Mouse (Mus musculus): ENCODE measurements around the gene Map2.

Map2 gene

GRCm38 (mm10) chr1:66206904-66207303 lies 31.8 kb downstream of the Map2 start:
- DNase-seq = no peak

- DNase-seq = peak; percentile 13
Observed at GRCm38 (mm10) chr1:66211074-66211791, 36.2 kb downstream of the Map2 start.

GRCm38 (mm10) chr1:66221497-66221896 lies 46.4 kb downstream of the Map2 start:
- peak; percentile 37 for DNase-seq

GRCm38 (mm10) chr1:66223331-66223730 lies 48.3 kb downstream of the Map2 start:
- no peak for DNase-seq

GRCm38 (mm10) chr1:66226372-66227368 lies 51.6 kb downstream of the Map2 start:
- peak; percentile 8 for DNase-seq

- DNase-seq = no peak
Observed at GRCm38 (mm10) chr1:66228205-66228604, 53.1 kb downstream of the Map2 start.

- DNase-seq = no peak
Observed at GRCm38 (mm10) chr1:66230345-66230744, 55.3 kb downstream of the Map2 start.

- DNase-seq = no peak
Observed at GRCm38 (mm10) chr1:66231963-66232362, 56.9 kb downstream of the Map2 start.

GRCm38 (mm10) chr1:66244910-66245309 lies 69.8 kb downstream of the Map2 start:
- DNase-seq = no peak

- DNase-seq = no peak
Observed at GRCm38 (mm10) chr1:66251649-66252332, 76.7 kb downstream of the Map2 start.

GRCm38 (mm10) chr1:66252333-66252724 lies 77.3 kb downstream of the Map2 start:
- DNase-seq = no peak

GRCm38 (mm10) chr1:66263220-66263619 lies 88.1 kb downstream of the Map2 start:
- DNase-seq = no peak

- DNase-seq = no peak
Observed at GRCm38 (mm10) chr1:66266231-66266924, 91.3 kb downstream of the Map2 start.

GRCm38 (mm10) chr1:66277663-66278062 lies 102.6 kb downstream of the Map2 start:
- no peak for DNase-seq

- no peak for DNase-seq
Observed at GRCm38 (mm10) chr1:66279222-66280009, 104.3 kb downstream of the Map2 start.

GRCm38 (mm10) chr1:66280152-66280551 lies 105.1 kb downstream of the Map2 start:
- no peak for DNase-seq

- DNase-seq = no peak
Observed at GRCm38 (mm10) chr1:66282447-66282846, 107.4 kb downstream of the Map2 start.

- DNase-seq = no peak
Observed at GRCm38 (mm10) chr1:66288987-66289386, 113.9 kb downstream of the Map2 start.

GRCm38 (mm10) chr1:66292121-66292881 lies 117.2 kb downstream of the Map2 start:
- no peak for DNase-seq

- DNase-seq = no peak
Observed at GRCm38 (mm10) chr1:66299376-66299775, 124.3 kb downstream of the Map2 start.

Data from layer of hippocampus, adult 9-11 months (tissue).